Mouse (Mus musculus) limb, embryonic 11.5 days (tissue): ENCODE results near the gene Tmem143. TPM values are rescaled to one million over a fixed set of nuclear protein-coding genes. Genes with fewer than 3 reads are reported as not detected.
"Not testable (repeated sequence)": the region's sequence is repeated elsewhere in the genome, so short reads cannot be mapped to it uniquely, and the experiment has no call there.

Experiments
- ATAC-seq: fragments of 200-750 bp; cut with Nextera tagmentation; 2 replicates; pipeline ENCODE4 v1.8.0; 2017; ENCODE audit warnings: low read depth; ENCODE audit not compliant: insufficient number of reproducible peaks, low FRiP score, low TSS enrichment
- DNase-seq: peaks from one replicate; pipeline ENCODE4 v3.0.0-alpha.2; 2015; ENCODE audit warnings: low spot score
- H3K27ac ChIP-seq: fragments of 300-500 bp; sonication (generic); replicated peaks from 2 replicates; pipeline ENCODE4 v1.5.1; 2014; ENCODE audit warnings: low read depth, mild to moderate bottlenecking, low read length
- H3K27me3 ChIP-seq: fragments of 300-500 bp; sonication (generic); 2 replicates; pipeline ENCODE4 v1.6.1; 2014; ENCODE audit warnings: mild to moderate bottlenecking, low read length, mixed read lengths; ENCODE audit not compliant: control insufficient read depth, insufficient read depth
- H3K36me3 ChIP-seq: fragments of 300-500 bp; sonication (generic); 2 replicates; pipeline ENCODE4 v1.6.1; 2014; ENCODE audit warnings: mild to moderate bottlenecking, low read length, moderate library complexity, mixed read lengths; ENCODE audit not compliant: control insufficient read depth, insufficient read depth
- H3K4me1 ChIP-seq: fragments of 300-500 bp; sonication (generic); 2 replicates; pipeline ENCODE4 v1.6.1; 2014; ENCODE audit warnings: low read length, mixed read lengths; ENCODE audit not compliant: control insufficient read depth, insufficient read depth
- H3K4me2 ChIP-seq: fragments of 300-500 bp; sonication (generic); 2 replicates; pipeline ENCODE4 v1.6.1; 2014; ENCODE audit warnings: low read depth, mild to moderate bottlenecking, moderate library complexity; ENCODE audit not compliant: severe bottlenecking
- H3K4me3 ChIP-seq: fragments of 300-500 bp; sonication (generic); 2 replicates; pipeline ENCODE4 v1.5.1; 2014; ENCODE audit warnings: low read depth, low read length
- H3K9ac ChIP-seq: fragments of 300-500 bp; sonication (generic); 2 replicates; pipeline ENCODE4 v1.6.1; 2014; ENCODE audit warnings: mild to moderate bottlenecking, low read length
- H3K9me3 ChIP-seq: fragments of 300-500 bp; sonication (generic); 2 replicates; pipeline ENCODE4 v1.6.1; 2016; ENCODE audit warnings: low read length; ENCODE audit not compliant: control insufficient read depth
- WGBS: fragments of 180-500 bp; shearing (Covaris S2); extraction: QIAGEN DNeasy Blood & Tissue Kit; methylation state at CpG from one replicate; pipeline ENCODE4 v1.1.7; 2014; 5-methylcytosine and 5-hydroxymethylcytosine counted together
- polyA plus RNA-seq: library from polyadenylated mRNA; unstranded; fragments of >200 nt; fragmentation: Nextera tagmentation; extraction: Ambion mirVana; gene quantifications from 2 replicates; pipeline ENCODE4 v1.2.1, GENCODE M21; 2014

Gene Tmem143
- polyA plus RNA-seq, 1 experiment from 2014 or later: 4.3 TPM

GRCm38 (mm10) chr7:45922928-45923761 is 26.4 kb downstream of the Tmem143 start:
- peaks cover 19% of the 10 kb centered on the region for H3K4me1 ChIP-seq
- H3K36me3 ChIP-seq: no peaks in the 10 kb centered on the region
- no peak overlapping the region; the same call in 1 of the 2 replicates for H3K9ac ChIP-seq
- DNase-seq (peak; percentile 95), ATAC-seq (peak; percentile 87)
- peak overlapping the region; percentile 31 for H3K4me3 ChIP-seq
- peak overlapping the region; percentile 56 for H3K4me2 ChIP-seq
- H3K9me3 ChIP-seq: no peaks in the 10 kb centered on the region
- H3K27me3 ChIP-seq: no peaks in the 10 kb centered on the region
- peak overlapping the region; percentile 75 for H3K27ac ChIP-seq
- 2% methylated on average over 37 of the region's 37 CpGs for WGBS

GRCm38 (mm10) chr7:45923762-45924428 is 27.2 kb downstream of the Tmem143 start, which contains the start of gene Ccdc114:
TSS of gene Ccdc114 (plus strand) at chr7:45924072.
- Histone ChIP-seq H3K4me3 (peak within 1 kb of the TSS; percentile 31), H3K9me3 (no peaks in the 10 kb centered on the region), H3K4me1 (peaks cover 19% of the 10 kb centered on the region), H3K27ac (peak within 1 kb of the TSS; percentile 75), H3K27me3 (no peaks in the 10 kb centered on the region), H3K9ac (no peak within 1 kb of the TSS; the same call in 1 of the 2 replicates), H3K36me3 (no peaks in the 10 kb centered on the region), H3K4me2 (peak within 1 kb of the TSS; percentile 56)
- DNase-seq (peak; percentile 67), ATAC-seq (peak; percentile 14; the same call in 1 of the 2 replicates)
- 4% methylated on average over 24 of the region's 24 CpGs for WGBS

GRCm38 (mm10) chr7:45924429-45924816 is 27.7 kb downstream of the Tmem143 start:
- Histone ChIP-seq H3K27me3 (no peaks in the 10 kb centered on the region), H3K9ac (no peak overlapping the region), H3K4me1 (peaks cover 19% of the 10 kb centered on the region), H3K36me3 (no peaks in the 10 kb centered on the region), H3K9me3 (no peaks in the 10 kb centered on the region), H3K27ac (no peak overlapping the region), H3K4me3 (peak overlapping the region; percentile 31), H3K4me2 (peak overlapping the region; percentile 56)
- 11% methylated on average over 14 of the region's 14 CpGs for WGBS
- ATAC-seq (no peak), DNase-seq (peak; percentile 61)

GRCm38 (mm10) chr7:45928626-45929295 is 32.0 kb downstream of the Tmem143 start:
- Histone ChIP-seq H3K4me3 (no peak overlapping the region), H3K27me3 (no peaks in the 10 kb centered on the region), H3K9ac (no peak overlapping the region), H3K9me3 (no peaks in the 10 kb centered on the region; the same call in 1 of the 2 replicates), H3K27ac (no peak overlapping the region), H3K4me2 (no peak overlapping the region), H3K36me3 (no peaks in the 10 kb centered on the region), H3K4me1 (no peaks in the 10 kb centered on the region)
- 11% methylated on average over 20 of the region's 23 CpGs for WGBS
- ATAC-seq (no peak), DNase-seq (no peak)

- H3K27me3 ChIP-seq: no peaks in the 10 kb centered on the region
- no peaks in the 10 kb centered on the region for H3K4me1 ChIP-seq
- H3K4me2 ChIP-seq: no peak overlapping the region
- no peak overlapping the region for H3K27ac ChIP-seq
- H3K9me3 ChIP-seq: no peaks in the 10 kb centered on the region; the same call in 1 of the 2 replicates
- 90% methylated on average over 1 of the region's 1 CpGs for WGBS
- DNase-seq (no peak), ATAC-seq (no peak)
- H3K4me3 ChIP-seq: no peak overlapping the region
- H3K36me3 ChIP-seq: no peaks in the 10 kb centered on the region
- H3K9ac ChIP-seq: no peak overlapping the region
These were observed 32.9 kb downstream of the Tmem143 start for GRCm38 (mm10) chr7:45929688-45930087.

- H3K27ac ChIP-seq, H3K27me3 ChIP-seq, H3K4me1 ChIP-seq, H3K4me2 ChIP-seq, H3K36me3 ChIP-seq, H3K9ac ChIP-seq, H3K9me3 ChIP-seq, H3K4me3 ChIP-seq, DNase-seq, ATAC-seq: not testable (repeated sequence)
- 90% methylated on average over 12 of the region's 12 CpGs for WGBS
These were observed 37.0 kb downstream of the Tmem143 start for GRCm38 (mm10) chr7:45933766-45934165.

- Histone ChIP-seq H3K4me3 (no peak overlapping the region), H3K9ac (no peak overlapping the region), H3K4me2 (no peak overlapping the region), H3K4me1 (no peaks in the 10 kb centered on the region), H3K27me3 (no peaks in the 10 kb centered on the region), H3K36me3 (no peaks in the 10 kb centered on the region), H3K27ac (no peak overlapping the region), H3K9me3 (no peaks in the 10 kb centered on the region; the same call in 1 of the 2 replicates)
- peak; percentile 67; the same call in 1 of the 2 replicates for ATAC-seq
- WGBS: 35% methylated on average over 7 of the region's 7 CpGs
- peak; percentile 78 for DNase-seq
These were observed 38.4 kb downstream of the Tmem143 start for GRCm38 (mm10) chr7:45935114-45935513.

- Histone ChIP-seq H3K27me3 (no peaks in the 10 kb centered on the region), H3K27ac (no peak overlapping the region), H3K36me3 (no peaks in the 10 kb centered on the region), H3K9ac (no peak overlapping the region), H3K4me1 (no peaks in the 10 kb centered on the region), H3K4me2 (no peak overlapping the region), H3K4me3 (no peak overlapping the region), H3K9me3 (no peaks in the 10 kb centered on the region)
- DNase-seq: no peak
- no peak for ATAC-seq
- WGBS: 60% methylated on average over 2 of the region's 2 CpGs
These were observed 43.1 kb downstream of the Tmem143 start for GRCm38 (mm10) chr7:45939836-45940235.
